Mouse (Mus musculus) erythroblast, embryonic 14.5 days (primary cell): ENCODE measurements around the gene Anxa11.

ENCODE experiments used
- GATA1 ChIP-seq: IDR thresholded peaks from 2 replicates; pipeline ENCODE4 v1.6.1; 2012; ENCODE audit warnings: low read length, inconsistent platforms, mixed read lengths
- TAL1 ChIP-seq: IDR thresholded peaks from 3 replicates; pipeline ENCODE4 v1.6.1; 2012; ENCODE audit warnings: low read length, inconsistent platforms, mixed read lengths

DNA sequence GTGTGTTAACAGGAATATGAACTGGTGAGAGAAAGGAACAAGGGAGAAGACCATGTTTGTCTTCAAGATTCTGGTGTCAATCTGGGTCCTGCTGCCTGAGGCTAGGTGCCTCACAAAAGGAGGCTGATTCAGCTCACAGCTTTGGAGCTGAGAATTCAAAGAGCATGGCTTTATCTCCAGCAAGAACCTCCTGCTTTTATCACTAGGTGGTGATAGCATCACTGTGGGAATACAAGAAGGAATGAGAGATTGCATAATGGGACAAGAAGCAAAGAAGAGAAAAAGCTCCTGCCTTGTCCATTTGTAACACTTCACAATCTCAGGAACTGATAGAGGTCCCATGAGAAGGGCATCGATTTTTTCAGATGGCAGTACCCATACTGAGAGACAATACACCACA lies 10.6 kb upstream of the Anxa11 start:
- no peak for TF ChIP-seq GATA1
- no peak for TF ChIP-seq TAL1
